19 mouse cellular contexts compared by ENCODE assay signal in genomic region chr10:106007331-106007730, GRCm38 (mm10).
DNase-seq lines count a peak whose midpoint lies in the region; ATAC-seq and TF ChIP-seq lines count a peak whose summit lies in the region.
"Had no signal": no experiment of that assay in that cellular context is flagged by ENCODE, and none has a peak within 500 bp of the region (broad histone marks: within the 10 kb centered on the region; RNA-seq: fewer than 3 reads in every experiment).

No protein-coding gene starts in this region.

- intact Hi-C loops in gastrocnemius, adult 2 months (cut with DNase I): no loop called here

- no peak overlapping the region; the same call in 1 of the 2 replicates for H3K4me3 ChIP-seq in layer of hippocampus, adult 2 months
- no peak overlapping the region for H3K4me3 ChIP-seq in gastrocnemius, adult 2 months
- H3K4me3 ChIP-seq: embryonic facial prominence, embryonic 10.5 days; forebrain, embryonic 13.5 days; heart, embryonic 13.5 days; hindbrain, embryonic 15.5 days had no signal

- TF ChIP-seq CTCF in layer of hippocampus, adult 2 months (conservative IDR thresholded peaks at IDR 0.05): no peak
- TF ChIP-seq CTCF in gastrocnemius, adult 2 months (IDR thresholded peaks at IDR 0.05): no peak

- DNase-seq in cerebellum, adult 11 months: no peak
- no peak for DNase-seq in layer of hippocampus, adult 2 months (ENCODE audit: low spot score in 2 of 2)
- DNase-seq in layer of hippocampus, adult 9-11 months: no peak
- DNase-seq in ZHBTc4 (ENCODE audit: low read depth, low spot score): peak; percentile 60
- peak; percentile 6 to 14 for DNase-seq in cerebellum, postnatal 25 days
- DNase-seq in gastrocnemius, adult 2 months: no peak
- DNase-seq: adrenal gland, adult 8-10 months; adrenal gland, postnatal 36 days; forebrain, postnatal 0 days; gastrocnemius, postnatal 25 days; heart, postnatal 36 days; kidney, adult 8-10 months had no signal

- ATAC-seq in cerebellum, adult (ENCODE audit: insufficient number of reproducible peaks, low FRiP score, low TSS enrichment): peak; percentile 49; the same call in 1 of the 2 replicates
- no peak for ATAC-seq in megakaryocyte, adult 5-6 weeks (ENCODE audit: poor library complexity, severe bottlenecking)
- ATAC-seq: forebrain, embryonic 13.5 days; forebrain, postnatal 0 days; intestine, embryonic 16.5 days had no signal

- peak overlapping the region; percentile 62 for H3K27ac ChIP-seq in layer of hippocampus, adult 2 months
- no peak overlapping the region for H3K27ac ChIP-seq in gastrocnemius, adult 2 months
- H3K27ac ChIP-seq: embryonic facial prominence, embryonic 10.5 days; forebrain, embryonic 13.5 days; heart, embryonic 13.5 days; hindbrain, embryonic 15.5 days had no signal

Comparison
In these comparisons a context has a peak if more than half of its experiments do, and no peak if none do; other contexts are left out.
1. DNase-seq: peak in ZHBTc4 (single experiment) and cerebellum, postnatal 25 days (2 of 2); none in cerebellum, adult 11 months (single experiment), layer of hippocampus, adult 2 months (0 of 2), layer of hippocampus, adult 9-11 months (single experiment) and gastrocnemius, adult 2 months (single experiment).